Mouse (Mus musculus): ENCODE results near the gene Asb11.

DNA sequence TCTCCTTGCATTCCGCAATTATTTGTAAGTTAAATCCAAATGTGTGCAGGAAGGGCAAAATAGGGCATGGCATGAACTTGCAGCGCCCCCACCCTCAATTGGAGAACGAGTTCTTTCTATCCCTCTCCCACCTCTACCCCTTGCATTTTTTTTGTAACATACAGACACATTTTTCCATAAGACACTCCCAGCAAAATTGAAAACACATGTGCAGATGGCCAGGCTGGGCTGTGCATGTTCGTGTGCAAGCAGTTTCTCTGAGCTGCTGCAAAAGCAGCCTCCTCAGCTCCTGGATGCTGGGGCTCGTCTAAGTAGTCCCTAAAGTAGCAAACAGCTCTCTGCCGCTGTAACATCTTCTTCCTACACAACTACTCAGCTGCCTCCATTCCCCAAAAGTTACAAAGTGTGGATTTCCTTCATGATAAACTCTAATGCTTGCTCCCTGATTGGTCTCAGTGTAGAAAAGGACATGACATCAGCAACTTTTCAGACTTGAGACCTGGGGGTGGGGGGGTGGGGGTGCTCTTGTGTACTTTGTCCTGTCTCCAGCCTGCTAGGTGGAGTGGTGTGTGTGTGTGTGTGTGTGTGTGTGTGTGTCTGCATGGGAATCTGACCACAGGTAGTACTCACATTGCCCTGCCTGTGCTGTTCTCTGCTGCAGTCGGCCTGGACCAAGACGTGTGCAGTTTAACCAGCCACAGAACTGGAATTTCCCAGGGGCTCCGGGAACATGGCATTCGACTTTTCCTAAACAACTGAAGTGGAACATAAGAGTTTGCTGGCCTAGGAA lies 69.1 kb downstream of the Asb11 start, which contains the start of gene Asb9:
- TF ChIP-seq CTCF (IDR thresholded peaks at IDR 0.05; ENCODE audit: control insufficient read depth, insufficient read depth, insufficient read length) (no peak), CEBPB (IDR thresholded peaks at IDR 0.05; ENCODE audit: low read depth) (no peak), USF1 (IDR thresholded peaks at IDR 0.05; ENCODE audit: low read depth) (no peak), MAX (IDR thresholded peaks at IDR 0.05) (no peak), MYOG (IDR thresholded peaks at IDR 0.05; ENCODE audit: control insufficient read depth, extremely low read depth, insufficient read length) (no peak), FOSL1 (IDR thresholded peaks at IDR 0.05; ENCODE audit: insufficient read depth, low read length, poor library complexity, severe bottlenecking) (no peak)

All from C2C12 (cell line).